Mouse (Mus musculus) embryonic stem cell, embryonic (primary cell): Measurements from ENCODE around the gene Actr5.

Source experiments
- CTCF ChIA-PET, 4 experiments: fragments of 300-600 bp in 2 of 4; fragments of 350-600 bp in 2 of 4; sonication (Branson Sonifier 250); formaldehyde crosslinking; loops; one replicate each; lab custom pipeline; 2022; ENCODE audit warnings: inconsistent platforms in 2 of 4; lab: Charles Lee
- POLR2A ChIA-PET, 4 experiments: fragments of 300-600 bp in 2 of 4; fragments of 350-600 bp in 2 of 4; sonication (Branson Sonifier 250); formaldehyde crosslinking; loops; one replicate each; lab custom pipeline; 2022; ENCODE audit warnings: antibody characterized with exemption in 4 of 4, inconsistent platforms in 1 of 4; lab: Charles Lee

The Actr5 gene

DNA sequence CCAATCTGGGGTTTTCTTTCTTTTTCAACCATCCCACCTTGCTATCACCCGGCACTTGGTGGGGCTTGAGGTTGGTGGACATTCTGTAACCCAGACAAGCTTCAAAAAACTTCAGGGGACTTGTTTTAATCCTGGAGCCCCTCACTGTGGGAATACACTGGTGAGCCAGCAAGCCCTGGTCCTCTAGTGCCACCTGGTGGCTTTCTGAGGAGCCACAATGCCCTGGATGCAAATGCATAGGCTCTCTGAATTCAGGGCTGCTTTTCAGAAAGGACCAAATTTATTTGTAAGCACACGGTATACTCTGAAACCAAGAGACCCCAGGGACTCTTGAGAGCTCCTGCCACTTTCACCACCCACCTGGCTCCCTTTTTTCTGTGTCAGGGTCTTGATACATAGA lies 17.2 kb downstream of the Actr5 start:
- ChIA-PET POLR2A (interaction anchor here in 2 of 4 experiments (1.1 to 2.6 kb wide), 5 partner anchors 87 to 130 kb away, joined by 3 to 9 read pairs (median 3); no protein-coding TSS in a partner anchor), CTCF (interaction anchor here (0.6 to 4.2 kb wide), 24 partner anchors 9 to 294 kb away, joined by 3 to 34 read pairs (median 4); no protein-coding TSS in a partner anchor)

DNA sequence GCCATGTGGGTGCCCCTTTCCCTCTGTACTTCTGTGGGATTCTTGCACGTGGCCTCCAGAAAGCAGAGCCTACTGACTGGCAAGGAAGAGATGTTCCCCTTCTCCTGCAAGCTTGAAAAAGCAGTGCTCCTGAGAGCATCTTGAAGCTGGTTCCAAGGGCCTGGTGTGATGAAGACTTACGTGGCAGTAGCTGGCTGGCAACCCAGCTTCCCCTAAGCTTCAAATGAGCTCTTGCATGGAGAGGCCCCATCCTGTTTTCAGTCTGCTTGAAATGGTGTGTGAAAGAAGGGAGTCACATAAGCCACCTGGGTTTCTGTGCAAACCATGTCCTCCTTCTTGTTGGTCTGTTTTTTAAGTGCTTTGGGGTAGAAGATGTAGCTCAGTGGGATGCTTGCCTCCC lies 17.9 kb downstream of the Actr5 start:
- POLR2A ChIA-PET = interaction anchor here in 2 of 4 experiments (0.9 to 2.6 kb wide), 6 partner anchors 25 to 143 kb away, joined by 3 to 9 read pairs (median 3); no protein-coding TSS in a partner anchor
- CTCF ChIA-PET = interaction anchor here (0.5 to 4.2 kb wide), 20 partner anchors 10 to 294 kb away, joined by 3 to 34 read pairs (median 5); no protein-coding TSS in a partner anchor

DNA sequence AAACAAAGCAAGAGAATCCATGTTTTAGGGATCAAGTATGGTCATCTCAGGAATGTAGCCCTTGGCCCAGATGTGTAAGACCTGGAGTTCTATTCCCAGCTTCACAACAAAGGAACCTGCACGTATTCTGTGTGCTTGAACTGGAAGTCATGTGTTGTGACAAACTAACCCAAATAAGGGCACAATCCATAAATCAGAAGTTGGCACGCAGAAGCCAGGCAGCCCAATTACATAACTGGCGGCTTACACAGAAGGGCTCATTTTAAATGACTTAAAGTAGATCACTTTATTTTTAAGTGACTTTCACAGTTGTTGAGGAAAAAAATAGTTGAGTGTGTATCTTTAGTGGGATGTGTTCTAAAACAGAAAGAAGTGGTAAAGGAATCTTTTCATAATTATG lies 19.1 kb downstream of the Actr5 start:
- CTCF ChIA-PET = interaction anchor here in 3 of 4 experiments (1.0 to 4.2 kb wide), 6 partner anchors 15 to 97 kb away, joined by 3 to 34 read pairs (median 5); no protein-coding TSS in a partner anchor
- POLR2A ChIA-PET = interaction anchor here in 2 of 4 experiments (0.6 to 1.0 kb wide), 4 partner anchors 59 to 282 kb away, joined by 3 to 5 read pairs (median 3); no protein-coding TSS in a partner anchor

- POLR2A ChIA-PET = interaction anchor here in 3 of 4 experiments (0.5 to 1.5 kb wide), 6 partner anchors 12 to 223 kb away, joined by 3 to 5 read pairs (median 4); no protein-coding TSS in a partner anchor
- CTCF ChIA-PET = interaction anchor here in 3 of 4 experiments (0.7 to 1.3 kb wide), 4 partner anchors 105 to 172 kb away, joined by 3 to 6 read pairs (median 4); no protein-coding TSS in a partner anchor
Observed at GRCm38 (mm10) chr2:158651159-158651908, 26.6 kb downstream of the Actr5 start.

DNA sequence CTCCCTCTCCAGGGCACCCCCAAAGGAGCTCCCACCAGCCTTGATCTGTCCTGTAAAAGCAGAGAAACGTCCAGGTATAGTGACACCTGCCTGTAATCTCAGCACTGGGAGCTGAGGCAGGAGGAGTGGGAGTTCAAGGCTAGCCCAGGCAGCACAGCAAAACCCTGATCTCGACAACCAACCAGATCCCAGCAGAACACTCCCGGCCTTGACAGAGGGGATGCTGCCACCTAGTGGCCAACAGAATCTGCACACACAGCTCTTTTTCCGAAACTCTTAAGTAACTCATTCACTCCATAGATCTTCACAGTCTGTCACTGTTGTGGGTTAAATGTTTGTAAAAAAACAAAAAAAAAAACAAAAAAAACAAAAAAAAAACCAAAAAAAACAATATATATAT lies 28.3 kb downstream of the Actr5 start:
- ChIA-PET POLR2A (interaction anchor here (0.5 to 1.6 kb wide), 15 partner anchors 12 to 712 kb away, joined by 3 to 21 read pairs (median 3); partner anchors contain the start of gene Actr5 (in 1 of the 4)), CTCF (interaction anchor here (0.5 to 1.8 kb wide), 80 partner anchors 10 to 1936 kb away, joined by 3 to 32 read pairs (median 4); partner anchors contain the start of gene Ralgapb (in 1 of the 4))

DNA sequence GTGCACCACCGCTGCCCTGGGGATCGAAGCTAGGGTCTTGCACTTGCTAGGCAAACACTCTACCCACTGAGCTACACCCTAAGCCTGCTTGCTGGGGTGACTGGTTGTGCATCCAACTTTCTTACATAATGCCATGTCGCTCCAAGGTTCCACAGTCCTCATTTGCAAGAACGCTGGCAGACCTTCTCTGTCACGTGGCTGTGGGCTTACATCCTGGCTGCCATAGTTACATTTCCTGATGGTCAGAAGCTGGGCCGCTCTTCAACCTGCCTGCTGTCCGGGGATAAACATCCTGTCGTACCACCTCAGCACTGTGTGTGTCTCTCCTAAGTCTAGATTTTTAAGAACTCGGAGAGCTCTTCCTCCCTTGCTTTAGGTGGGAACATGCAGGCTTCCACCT lies 30.0 kb downstream of the Actr5 start:
- CTCF ChIA-PET = interaction anchor here in 3 of 4 experiments (0.6 to 1.6 kb wide), 7 partner anchors 13 to 396 kb away, joined by 3 to 4 read pairs (median 3); no protein-coding TSS in a partner anchor
- POLR2A ChIA-PET = interaction anchor here in 3 of 4 experiments (0.6 to 1.1 kb wide), 3 partner anchors 12 to 209 kb away, joined by 3 to 5 read pairs (median 3); no protein-coding TSS in a partner anchor

- ChIA-PET POLR2A (interaction anchor here in 3 of 4 experiments (0.6 to 1.1 kb wide), 4 partner anchors 11 to 1333 kb away, joined by 3 read pairs; no protein-coding TSS in a partner anchor), CTCF (interaction anchor here in 3 of 4 experiments (0.6 to 1.6 kb wide), 8 partner anchors 42 to 346 kb away, joined by 3 to 5 read pairs (median 4); no protein-coding TSS in a partner anchor)
Observed at GRCm38 (mm10) chr2:158655806-158656205, 31.1 kb downstream of the Actr5 start.

DNA sequence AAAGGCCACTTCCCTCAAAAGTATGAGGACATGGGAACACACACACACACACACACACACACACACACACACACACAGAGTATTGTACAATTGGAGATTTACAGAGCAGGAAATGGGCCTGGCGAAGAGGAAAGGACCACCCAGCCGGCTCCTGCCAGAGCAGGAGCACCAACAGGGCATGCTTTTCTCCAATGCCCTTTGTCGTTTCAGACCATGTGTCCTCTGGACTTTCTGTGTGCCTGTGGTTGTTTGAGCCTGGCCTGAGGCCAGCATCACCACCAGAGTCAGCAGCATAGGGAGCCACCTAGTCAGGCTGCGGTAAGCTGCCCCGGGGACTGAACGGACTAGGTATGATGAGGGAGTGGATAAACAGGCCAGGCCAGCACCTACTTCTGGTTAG lies 34.1 kb downstream of the Actr5 start:
- CTCF ChIA-PET = interaction anchor here in 3 of 4 experiments (0.6 to 2.0 kb wide), 3 partner anchors 112 to 205 kb away, joined by 3 to 5 read pairs (median 3); no protein-coding TSS in a partner anchor
- POLR2A ChIA-PET = no interaction called here

GRCm38 (mm10) chr2:158659346-158659745 lies 34.7 kb downstream of the Actr5 start:
- CTCF ChIA-PET = interaction anchor here in 2 of 4 experiments (0.5 to 2.0 kb wide), 3 partner anchors 204 to 464 kb away, joined by 3 to 5 read pairs (median 4); no protein-coding TSS in a partner anchor

GRCm38 (mm10) chr2:158665098-158665497 lies 40.4 kb downstream of the Actr5 start, which contains the start of gene Ppp1r16b:
TSS of gene Ppp1r16b (plus strand) at chr2:158665398.
- CTCF ChIA-PET = interaction anchor here in 1 of 4 experiments (0.6 kb wide), 1 partner anchor 156 kb away, joined by 3 read pairs; no protein-coding TSS in a partner anchor
- POLR2A ChIA-PET = interaction anchor here in 2 of 4 experiments (0.9 to 1.0 kb wide), 2 partner anchors 12 to 70 kb away, joined by 3 to 4 read pairs; no protein-coding TSS in a partner anchor

More at GRCm38 (mm10) chr2:158659346-158659745, 34.7 kb downstream of the Actr5 start:
- POLR2A ChIA-PET = no interaction called here

GRCm38 (mm10) chr2:158666071-158666800 lies 41.5 kb downstream of the Actr5 start:
- CTCF ChIA-PET = interaction anchor here in 3 of 4 experiments (0.5 to 1.8 kb wide), 7 partner anchors 13 to 1918 kb away, joined by 3 to 7 read pairs (median 3); no protein-coding TSS in a partner anchor
- POLR2A ChIA-PET = interaction anchor here (0.5 to 1.5 kb wide), 9 partner anchors 9 to 146 kb away, joined by 3 to 4 read pairs (median 3); partner anchors contain the start of gene Dhx35 (in 1 of the 4)

- CTCF ChIA-PET = interaction anchor here (0.6 to 1.8 kb wide), 15 partner anchors 14 to 1917 kb away, joined by 3 to 8 read pairs (median 4); no protein-coding TSS in a partner anchor
- POLR2A ChIA-PET = interaction anchor here (0.5 to 1.5 kb wide), 12 partner anchors 9 to 146 kb away, joined by 3 to 6 read pairs (median 3); partner anchors contain the start of genes Dhx35 (in 1 of the 4) and Fam83d (in 1 of the 4)
Observed at GRCm38 (mm10) chr2:158667022-158667670, 42.5 kb downstream of the Actr5 start.

GRCm38 (mm10) chr2:158667671-158668432 lies 43.2 kb downstream of the Actr5 start:
- ChIA-PET CTCF (interaction anchor here (0.5 to 1.8 kb wide), 19 partner anchors 15 to 830 kb away, joined by 3 to 8 read pairs (median 4); no protein-coding TSS in a partner anchor), POLR2A (interaction anchor here in 3 of 4 experiments (0.6 to 1.5 kb wide), 12 partner anchors 12 to 292 kb away, joined by 3 to 5 read pairs (median 3); partner anchors contain the start of genes Fam83d (in 1 of the 3) and Snhg11 (in 1 of the 3))

DNA sequence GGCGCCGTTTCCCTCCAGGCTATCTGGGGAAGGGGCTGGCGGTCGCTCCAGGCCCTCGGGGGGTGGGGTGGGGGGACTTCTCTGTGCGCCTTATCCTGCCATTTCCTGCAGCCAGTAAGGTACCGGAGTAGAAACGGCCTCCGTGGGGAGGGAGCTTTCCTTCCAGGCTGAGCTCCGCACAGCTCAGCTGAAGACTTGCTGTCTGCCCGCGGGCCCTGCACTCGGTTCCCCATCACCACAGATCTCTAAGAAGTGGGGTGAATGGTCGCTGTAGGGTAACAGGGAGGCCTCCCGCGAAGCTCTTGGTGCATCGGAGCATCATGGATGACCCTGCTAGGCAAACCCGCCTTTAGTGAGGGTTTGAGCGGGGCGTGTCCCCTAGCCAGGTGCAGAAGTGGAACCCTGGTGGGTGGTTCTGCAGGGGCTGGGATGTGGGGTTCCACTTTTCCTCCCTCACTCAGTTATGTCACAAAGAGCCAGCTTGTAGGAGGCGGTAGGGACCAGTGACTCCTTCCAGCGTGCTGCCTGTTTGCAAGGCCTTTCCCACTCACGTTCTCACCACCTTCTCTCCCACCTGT lies 43.8 kb downstream of the Actr5 start:
- ChIA-PET CTCF (interaction anchor here (0.5 to 1.8 kb wide), 14 partner anchors 15 to 830 kb away, joined by 3 to 8 read pairs (median 4); no protein-coding TSS in a partner anchor), POLR2A (interaction anchor here (0.6 to 1.5 kb wide), 12 partner anchors 12 to 293 kb away, joined by 3 to 5 read pairs (median 4); partner anchors contain the start of gene Snhg11 (in 1 of the 4))
